In genomic region chr6:115268551-115269385, GRCm38 (mm10) we compare ENCODE assay signal across 21 mouse cellular contexts. TPM values are rescaled to one million over a fixed set of nuclear protein-coding genes. Genes with fewer than 3 reads are reported as not detected.
DNase-seq lines count a peak whose midpoint lies in the region; ATAC-seq and TF ChIP-seq lines count a peak whose summit lies in the region.
"Had no signal": no experiment of that assay in that cellular context is flagged by ENCODE, and none has a peak within 500 bp of the region (broad histone marks: within the 10 kb centered on the region; RNA-seq: fewer than 3 reads in every experiment).

No protein-coding gene starts in this region.

- H3K27ac ChIP-seq in heart, embryonic 12.5 days (ENCODE audit: poor library complexity, severe bottlenecking), result no peak overlapping the region
- H3K27ac ChIP-seq: embryonic facial prominence, embryonic 12.5 days; forebrain, embryonic 15.5 days; hindbrain, embryonic 15.5 days had no signal

- peaks cover 25% of the 10 kb centered on the region for H3K4me1 ChIP-seq in heart, embryonic 12.5 days (replicated peaks)
- H3K4me1 ChIP-seq: forebrain, embryonic 15.5 days; hindbrain, embryonic 15.5 days had no signal

- TF ChIP-seq CTCF in C2C12 (IDR thresholded peaks at IDR 0.05; ENCODE audit: control insufficient read depth, insufficient read depth, insufficient read length), result no peak

- WGBS in heart, embryonic 12.5 days, result 81% methylated on average over 10 of the region's 10 CpGs

- H3K4me2 ChIP-seq in heart, embryonic 12.5 days, result no peak overlapping the region
- H3K4me2 ChIP-seq: embryonic facial prominence, embryonic 12.5 days; forebrain, embryonic 15.5 days; hindbrain, embryonic 15.5 days had no signal

- intact Hi-C loops in heart, postnatal 14 days (cut with DNase I), result loop anchor here (1.0 to 10.0 kb wide), 4 partner anchors 94 to 341 kb away; no protein-coding TSS in a partner anchor

- H3K4me3 ChIP-seq in heart, embryonic 12.5 days, result no peak overlapping the region
- no peak overlapping the region for H3K4me3 ChIP-seq in C2C12 (ENCODE audit: insufficient read depth, poor library complexity, severe bottlenecking)
- H3K4me3 ChIP-seq: embryonic facial prominence, embryonic 12.5 days; forebrain, embryonic 15.5 days; hindbrain, embryonic 15.5 days had no signal

- peaks cover 78% of the 10 kb centered on the region for H3K27me3 ChIP-seq in heart, embryonic 12.5 days (replicated peaks)
- H3K27me3 ChIP-seq in C2C12 (ENCODE audit: control insufficient read depth, insufficient read depth, insufficient read length), result no peaks in the 10 kb centered on the region
- H3K27me3 ChIP-seq: embryonic facial prominence, embryonic 12.5 days; forebrain, embryonic 15.5 days; hindbrain, embryonic 15.5 days had no signal

- no peaks in the 10 kb centered on the region for H3K9me3 ChIP-seq in heart, embryonic 12.5 days (replicated peaks)
- H3K9me3 ChIP-seq: embryonic facial prominence, embryonic 12.5 days; forebrain, embryonic 15.5 days; hindbrain, embryonic 15.5 days had no signal

- no peaks in the 10 kb centered on the region for H3K36me3 ChIP-seq in heart, embryonic 12.5 days
- H3K36me3 ChIP-seq in C2C12 (ENCODE audit: control insufficient read depth, insufficient read depth), result no peaks in the 10 kb centered on the region
- H3K36me3 ChIP-seq: embryonic facial prominence, embryonic 12.5 days had no signal

- H3ac ChIP-seq in C2C12 (ENCODE audit: control insufficient read depth, insufficient read length, low read depth), result no peak overlapping the region

- no peak overlapping the region for H3K9ac ChIP-seq in heart, embryonic 12.5 days
- H3K9ac ChIP-seq: embryonic facial prominence, embryonic 12.5 days; forebrain, embryonic 15.5 days; hindbrain, embryonic 15.5 days had no signal

- DNase-seq in heart, adult 11 months, result peak; percentile 94
- peak; percentile 21 to 34 for DNase-seq in heart, adult 9 months (ENCODE audit: low spot score in 2 of 2)
- DNase-seq in heart, postnatal 14 days, result no peak
- DNase-seq in urinary bladder, postnatal 36 days (ENCODE audit: low spot score in 2 of 2), result no peak
- no peak for DNase-seq in lung, postnatal 14 days

- ATAC-seq in heart, embryonic 12.5 days (ENCODE audit: insufficient number of reproducible peaks, low FRiP score), result no peak

- no peaks in the 10 kb centered on the region for H3K79me2 ChIP-seq in C2C12 (ENCODE audit: control insufficient read depth, insufficient read depth)

- H3K79me3 ChIP-seq in C2C12 (ENCODE audit: low read depth), result no peaks in the 10 kb centered on the region

TF ChIP-seq in C2C12, 6 proteins besides CTCF, POLR2A, EP300 and RAD21:
- TF ChIP-seq MYOD1 (IDR thresholded peaks at IDR 0.05; ENCODE audit: control insufficient read depth, insufficient read length, low read depth) (peak; percentile 16), USF1 (IDR thresholded peaks at IDR 0.05; ENCODE audit: low read depth) (no peak)
TF ChIP-seq in C2C12: peak in this region for 1.

RNA-seq across cellular contexts. Expression of gene Timp4, which starts 16.8 kb away (rescaled TPM):
- polyA plus RNA-seq in heart, embryonic 12.5 days (2016; fragmentation: Nextera tagmentation; extraction: Ambion mirVana), result 0.18 TPM in 1 of 2 replicates, not detected in the other
- total RNA-seq in heart, postnatal 14 days (2021), result 10 to 100 TPM; 27.9 to 29.4 TPM
- 0.01 TPM for polyA plus RNA-seq in C2C12 (2012; fragmentation: generic; extraction: Trizol)

RNA-seq across cellular contexts. Expression of gene Gm17482, which starts 41.6 kb away (rescaled TPM):
- polyA plus RNA-seq in heart, embryonic 12.5 days (2016; fragmentation: Nextera tagmentation; extraction: Ambion mirVana), result not detected in 2 replicates
- not detected for total RNA-seq in heart, postnatal 14 days (2021)
- polyA plus RNA-seq in C2C12 (2012; fragmentation: generic; extraction: Trizol), result not detected
- total RNA-seq: adrenal gland, adult 2 months; adrenal gland, postnatal 25 days; ES-E14; gastrocnemius, postnatal 10 days; heart, postnatal 10 days had no signal
- polyA plus RNA-seq: adrenal gland, adult 2 months; cortical plate, adult 2 months; embryonic facial prominence, embryonic 12.5 days; forebrain, embryonic 11.5 days; forebrain, embryonic 15.5 days; gonadal fat pad, adult 2 months; heart, embryonic 14.5 days; hindbrain, embryonic 11.5 days; hindbrain, embryonic 15.5 days; intestine, embryonic 16.5 days had no signal

Comparison
In these comparisons a context has a peak if more than half of its experiments do, and no peak if none do; other contexts are left out.
1. DNase-seq: peak in heart, adult 11 months (single experiment) and heart, adult 9 months (2 of 2); none in heart, postnatal 14 days (0 of 2), urinary bladder, postnatal 36 days (0 of 2) and lung, postnatal 14 days (single experiment).